Mouse (Mus musculus): Measurements from ENCODE around the gene Trim30a. TPM values are rescaled to one million over a fixed set of nuclear protein-coding genes. Genes with fewer than 3 reads are reported as not detected.

Trim30a gene
- total RNA-seq, 2 experiments from 2014 or later = 0.64 to 1.5 TPM

DNA sequence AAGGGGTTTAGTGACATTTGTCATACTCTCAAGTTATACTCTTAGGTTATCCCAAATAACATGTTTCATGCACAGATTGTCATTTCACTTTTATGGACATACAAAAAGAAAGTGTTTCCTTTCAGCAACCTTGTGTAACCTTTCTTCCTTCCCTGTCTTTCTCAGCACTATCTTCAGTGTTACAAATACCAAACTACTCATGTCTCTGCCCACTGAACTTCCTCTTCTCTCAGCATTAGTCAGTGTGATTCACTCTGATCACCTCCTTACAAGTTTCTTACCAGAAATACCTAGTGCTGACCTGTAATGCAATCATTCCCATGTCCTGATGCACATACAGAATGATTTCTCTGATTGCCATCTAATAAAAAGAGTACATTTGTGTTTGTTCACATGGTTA lies 98.7 kb downstream of the Trim30a start:
- no peak for DNase-seq
- intact Hi-C loops (cut with DNase I) = no loop called here
- H3K4me3 ChIP-seq = no peak overlapping the region
- no peak overlapping the region for H3K27ac ChIP-seq
- TF ChIP-seq CTCF (IDR thresholded peaks at IDR 0.05) = no peak

Other genes with a start within 250 kb of the Trim30a start
- under 1 TPM in 1 of 2 experiments, not detected in 1; 0.25 TPM for gene Trim6, start 246.4 kb downstream of the Trim30a start, total RNA-seq (2021)
- 1 to 10 TPM; 1.0 to 1.3 TPM for gene Trim34a, start 220.7 kb downstream of the Trim30a start, total RNA-seq (2021)
- gene Trim5, start 177.1 kb downstream of the Trim30a start, total RNA-seq (2021) = under 1 TPM; 0.66 to 0.75 TPM
- 1 to 10 TPM; 2.2 to 3.4 TPM for gene Trim12a, start 149.7 kb downstream of the Trim30a start, total RNA-seq (2021)
- gene Trim34b, start 135.7 kb downstream of the Trim30a start, total RNA-seq (2021) = not detected
- 1 to 10 TPM; 2.1 to 2.5 TPM for gene Trim12c, start 111.8 kb downstream of the Trim30a start, total RNA-seq (2021)
- gene Trim30b, start 95.3 kb downstream of the Trim30a start, total RNA-seq (2021) = not detected
- gene Trim30c, start 64.4 kb downstream of the Trim30a start, total RNA-seq (2021) = under 1 TPM in 1 of 2 experiments, not detected in 1; 0.25 TPM
- under 1 TPM; 0.33 to 0.56 TPM for gene Trim30d, start 42.7 kb upstream of the Trim30a start, total RNA-seq (2021)
- not detected for gene Olfr651, start 84.9 kb upstream of the Trim30a start, total RNA-seq (2021)
- gene Olfr652, start 95.7 kb upstream of the Trim30a start, total RNA-seq (2021) = not detected
- gene Olfr653, start 112.1 kb upstream of the Trim30a start, total RNA-seq (2021) = not detected
- not detected for gene Olfr654, start 121.8 kb upstream of the Trim30a start, total RNA-seq (2021)
- gene Olfr655, start 136.6 kb upstream of the Trim30a start, total RNA-seq (2021) = not detected
- gene Olfr656, start 148.8 kb upstream of the Trim30a start, total RNA-seq (2021) = not detected
- not detected for gene Olfr657, start 159.6 kb upstream of the Trim30a start, total RNA-seq (2021)
- gene Olfr658, start 182.1 kb upstream of the Trim30a start, total RNA-seq (2021) = not detected
- not detected for gene Olfr659, start 201.6 kb upstream of the Trim30a start, total RNA-seq (2021)
- gene Olfr661, start 221.3 kb upstream of the Trim30a start, total RNA-seq (2021) = not detected

Data from gastrocnemius, adult 2 months (tissue).